Mouse (Mus musculus) sigmoid colon, adult 10 weeks (tissue): ENCODE measurements around the gene A730049H05Rik. TPM values are rescaled to one million over a fixed set of nuclear protein-coding genes. Genes with fewer than 3 reads are reported as not detected.

Experiments used
- polyA plus RNA-seq: library from polyadenylated mRNA; stranded (reverse); fragments of 350-450 nt; fragmentation: Illumina TruSeq; extraction: RNeasy Lipid Tissue Mini Kit (QIAGEN cat#74804); gene quantifications from one replicate; pipeline ENCODE4 v1.2.3, GENCODE M21; 2014; ENCODE audit warnings: low read depth, low replicate concordance

The A730049H05Rik gene
- not detected for polyA plus RNA-seq

DNA sequence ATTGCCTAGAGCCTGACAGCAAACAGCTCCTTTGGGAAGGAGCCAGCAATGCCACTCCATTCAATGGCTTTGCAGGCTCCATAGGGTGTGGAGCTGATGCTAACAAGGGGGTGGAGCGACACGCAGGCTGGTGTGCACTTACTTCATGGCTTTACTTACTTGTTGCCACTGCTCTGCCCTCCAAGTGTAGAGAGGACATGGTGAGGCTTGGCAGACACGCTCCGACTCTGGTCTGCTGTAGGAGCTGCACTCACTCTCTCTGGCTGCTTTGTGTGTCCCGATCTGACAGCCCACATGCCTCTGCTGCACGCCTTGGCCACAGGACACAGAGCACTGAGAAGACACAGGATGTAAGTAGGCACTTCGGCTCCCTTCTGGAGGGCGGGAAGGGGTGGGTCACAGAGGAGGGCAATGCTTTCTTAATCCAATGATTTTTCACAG lies at the start of gene A730049H05Rik:
TSS of gene A730049H05Rik (plus strand) at position 168 of the 441 bp plus-strand sequence.

DNA sequence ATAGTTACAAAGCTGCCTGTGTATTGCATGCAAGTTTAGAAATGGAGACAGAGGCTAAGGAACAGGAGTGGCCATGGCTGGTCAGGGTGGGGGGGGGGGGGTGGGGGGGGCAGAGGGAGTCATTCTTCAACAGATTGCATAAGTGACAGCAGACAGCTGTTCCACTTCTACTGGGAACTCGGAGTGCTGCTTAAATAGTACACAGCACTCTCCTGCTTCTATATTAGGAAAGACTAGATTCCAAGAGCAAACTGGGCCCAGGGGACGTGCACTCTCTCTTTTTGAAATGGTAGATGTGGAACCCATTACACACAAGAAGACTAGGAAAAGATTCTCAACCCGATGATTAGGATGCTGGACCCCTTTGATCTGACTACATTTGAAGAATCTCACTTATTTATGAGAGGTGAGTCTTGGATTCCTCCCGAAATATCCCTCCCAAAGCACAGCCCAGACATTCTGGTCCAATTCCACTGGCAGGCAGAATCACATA lies 52.9 kb downstream of the A730049H05Rik start, which contains the start of gene Gm15737:
TSS of gene Gm15737 (plus strand) at position 269 of the 493 bp plus-strand sequence.

Other genes with a start within 250 kb of the A730049H05Rik start
- gene Prickle2, start 110.3 kb upstream of the A730049H05Rik start, polyA plus RNA-seq, result 8.8 TPM
- 0.19 TPM for gene Gm15737, start 52.9 kb downstream of the A730049H05Rik start, polyA plus RNA-seq
- 5.3 TPM for gene Adamts9, start 127.0 kb downstream of the A730049H05Rik start, polyA plus RNA-seq